Mouse (Mus musculus) midbrain, postnatal 0 days (tissue): ENCODE data around the gene Dcun1d1. TPM values are rescaled to one million over a fixed set of nuclear protein-coding genes. Genes with fewer than 3 reads are reported as not detected.

Experiments used
- ATAC-seq: fragments of 200-750 bp; cut with Nextera tagmentation; 2 replicates; pipeline ENCODE4 v1.8.0; 2017; ENCODE audit warnings: moderate number of reproducible peaks, mild to moderate bottlenecking, moderate TSS enrichment, moderate library complexity; ENCODE audit not compliant: low FRiP score
- DNase-seq: peaks from one replicate; pipeline ENCODE4 v3.0.0-alpha.2; 2015; ENCODE audit warnings: low spot score
- H3K27ac ChIP-seq: fragments of 300-500 bp; sonication (generic); 2 replicates; pipeline ENCODE4 v1.5.1; 2014; ENCODE audit warnings: low read depth, mild to moderate bottlenecking, low read length, mixed read lengths
- H3K27me3 ChIP-seq: fragments of 300-500 bp; sonication (generic); 2 replicates; pipeline ENCODE4 v1.6.1; 2014; ENCODE audit warnings: low read length, control low read depth, mixed read lengths; ENCODE audit not compliant: insufficient read depth
- H3K36me3 ChIP-seq: fragments of 300-500 bp; sonication (generic); 2 replicates; pipeline ENCODE4 v1.6.1; 2014; ENCODE audit warnings: low read length, control low read depth, mixed read lengths; ENCODE audit not compliant: insufficient read depth
- H3K4me1 ChIP-seq: fragments of 300-500 bp; sonication (generic); 2 replicates; pipeline ENCODE4 v1.6.1; 2014; ENCODE audit warnings: mild to moderate bottlenecking, control low read depth, antibody characterized with exemption, low read length, mixed read lengths; ENCODE audit not compliant: insufficient read depth
- H3K4me2 ChIP-seq: fragments of 300-500 bp; sonication (generic); 2 replicates; pipeline ENCODE4 v1.6.1; 2014; ENCODE audit warnings: low read depth, mild to moderate bottlenecking, low read length, mixed read lengths; ENCODE audit not compliant: poor library complexity, severe bottlenecking
- H3K4me3 ChIP-seq: fragments of 300-500 bp; sonication (generic); 2 replicates; pipeline ENCODE4 v1.5.1; 2014; ENCODE audit warnings: low read depth, mild to moderate bottlenecking, low read length, moderate library complexity
- H3K9ac ChIP-seq: fragments of 300-500 bp; sonication (generic); replicated peaks from 2 replicates; pipeline ENCODE4 v1.6.1; 2014; ENCODE audit warnings: mild to moderate bottlenecking, low read length, moderate library complexity, mixed read lengths; ENCODE audit not compliant: poor library complexity, severe bottlenecking
- H3K9me3 ChIP-seq: fragments of 300-500 bp; sonication (generic); 2 replicates; pipeline ENCODE4 v1.6.1; 2016; ENCODE audit warnings: low read length, control low read depth
- CTCF ChIP-seq: IDR thresholded peaks from 2 replicates; pipeline ENCODE4 v1.5.1; 2016; ENCODE audit warnings: antibody characterized with exemption, mild to moderate bottlenecking
- WGBS: fragments of 180-500 bp; shearing (Covaris S2); extraction: QIAGEN DNeasy Blood & Tissue Kit; methylation state at CpG from one replicate; pipeline ENCODE4 v1.1.7; 2014; 5-methylcytosine and 5-hydroxymethylcytosine counted together
- polyA plus RNA-seq: library from polyadenylated mRNA; unstranded; fragments of >200 nt; fragmentation: Nextera tagmentation; extraction: Ambion mirVana; gene quantifications from 2 replicates; pipeline ENCODE4 v1.2.1, GENCODE M21; 2015
- total RNA-seq: library from RNA; depleted of rRNA; stranded (reverse); fragments of >200 nt; gene quantifications from 2 replicates; pipeline ENCODE4 v1.2.3, GENCODE M21; 2014; rRNA removed

The Dcun1d1 gene
- total RNA-seq: 62.0 and 69.0 TPM in 2 replicates
- 108 and 110 TPM in 2 replicates for polyA plus RNA-seq

- no peak for TF ChIP-seq CTCF
- Histone ChIP-seq H3K4me3 (no peak within 1 kb of the TSS), H3K27me3 (no peaks in the 10 kb centered on the region), H3K4me2 (no peak within 1 kb of the TSS), H3K4me1 (no peaks in the 10 kb centered on the region), H3K9me3 (no peaks in the 10 kb centered on the region), H3K27ac (no peak within 1 kb of the TSS), H3K36me3 (no peaks in the 10 kb centered on the region), H3K9ac (no peak within 1 kb of the TSS)
- ATAC-seq (no peak), DNase-seq (no peak)
- 96% methylated on average over 6 of the region's 6 CpGs for WGBS
Observed at GRCm38 (mm10) chr3:35937345-35937744, at the start of gene Dcun1d1. Gene Dcun1d1 (minus strand): TSS chr3:35937445.

- Histone ChIP-seq H3K9ac (no peak overlapping the region), H3K27me3 (no peaks in the 10 kb centered on the region), H3K4me3 (no peak overlapping the region), H3K4me1 (no peaks in the 10 kb centered on the region), H3K4me2 (no peak overlapping the region), H3K27ac (no peak overlapping the region), H3K9me3 (no peaks in the 10 kb centered on the region), H3K36me3 (peaks cover 45% of the 10 kb centered on the region)
- 95% methylated on average over 6 of the region's 6 CpGs for WGBS
- ATAC-seq (no peak), DNase-seq (no peak)
- TF ChIP-seq CTCF: no peak
Observed at GRCm38 (mm10) chr3:35986266-35986665, 49.0 kb upstream of the Dcun1d1 start.

- TF ChIP-seq CTCF: peak; percentile 70
- 0 out of 2 replicates have a peak, but pooled peaks have one; percentile 28 for ATAC-seq
- 77% methylated on average over 7 of the region's 7 CpGs for WGBS
Observed at GRCm38 (mm10) chr3:35973551-35973950, 36.3 kb upstream of the Dcun1d1 start.

GRCm38 (mm10) chr3:35972985-35973384, 35.7 kb upstream of the Dcun1d1 start:
- ATAC-seq (peak; percentile 72), DNase-seq (peak; percentile 46)
- Histone ChIP-seq H3K9me3 (no peaks in the 10 kb centered on the region), H3K4me1 (no peaks in the 10 kb centered on the region), H3K36me3 (peaks cover 17% of the 10 kb centered on the region; the same call in 1 of the 2 replicates), H3K4me3 (no peak overlapping the region), H3K9ac (no peak overlapping the region), H3K4me2 (no peak overlapping the region), H3K27ac (no peak overlapping the region), H3K27me3 (no peaks in the 10 kb centered on the region)
- TF ChIP-seq CTCF: peak; percentile 81
- 79% methylated on average over 4 of the region's 4 CpGs for WGBS

More at GRCm38 (mm10) chr3:35973551-35973950, 36.3 kb upstream of the Dcun1d1 start:
- peaks cover 17% of the 10 kb centered on the region; the same call in 1 of the 2 replicates for H3K36me3 ChIP-seq
- DNase-seq: peak; percentile 58
- no peak overlapping the region for H3K4me3 ChIP-seq
- no peak overlapping the region for H3K4me2 ChIP-seq
- H3K27me3 ChIP-seq: no peaks in the 10 kb centered on the region
- no peak overlapping the region for H3K9ac ChIP-seq
- no peak overlapping the region for H3K27ac ChIP-seq
- no peaks in the 10 kb centered on the region for H3K9me3 ChIP-seq
- H3K4me1 ChIP-seq: no peaks in the 10 kb centered on the region

GRCm38 (mm10) chr3:35971149-35971548, 33.9 kb upstream of the Dcun1d1 start:
- H3K27me3 ChIP-seq: no peaks in the 10 kb centered on the region
- H3K4me3 ChIP-seq: no peak overlapping the region
- no peaks in the 10 kb centered on the region for H3K9me3 ChIP-seq
- no peak overlapping the region for H3K27ac ChIP-seq
- no peak for ATAC-seq
- H3K4me1 ChIP-seq: no peaks in the 10 kb centered on the region
- DNase-seq: no peak
- no peak overlapping the region for H3K9ac ChIP-seq
- no peak for TF ChIP-seq CTCF
- no peak overlapping the region for H3K4me2 ChIP-seq
- H3K36me3 ChIP-seq: peaks cover 19% of the 10 kb centered on the region; the same call in 1 of the 2 replicates
- 94% methylated on average over 12 of the region's 12 CpGs for WGBS

GRCm38 (mm10) chr3:35970441-35970840, 33.2 kb upstream of the Dcun1d1 start:
- TF ChIP-seq CTCF: no peak
- Histone ChIP-seq H3K4me2 (no peak overlapping the region), H3K9ac (no peak overlapping the region), H3K4me3 (no peak overlapping the region), H3K36me3 (peaks cover 14% of the 10 kb centered on the region; the same call in 1 of the 2 replicates), H3K9me3 (no peaks in the 10 kb centered on the region), H3K27ac (no peak overlapping the region), H3K4me1 (no peaks in the 10 kb centered on the region), H3K27me3 (no peaks in the 10 kb centered on the region)
- 93% methylated on average over 4 of the region's 4 CpGs for WGBS
- ATAC-seq (no peak), DNase-seq (no peak)
